Mouse (Mus musculus): ENCODE results near the gene Pip4k2a. TPM values are rescaled to one million over a fixed set of nuclear protein-coding genes. Genes with fewer than 3 reads are reported as not detected.
A peak's percentile ranks its signal among the peaks of the same experiment; 100 is the strongest.
"Not testable (repeated sequence)": the region's sequence is repeated elsewhere in the genome, so short reads cannot be mapped to it uniquely, and the experiment has no call there.

Gene Pip4k2a
- polyA plus RNA-seq (2015; fragmentation: Nextera tagmentation; extraction: Ambion mirVana) = 5.8 and 6.6 TPM in 2 replicates

DNA sequence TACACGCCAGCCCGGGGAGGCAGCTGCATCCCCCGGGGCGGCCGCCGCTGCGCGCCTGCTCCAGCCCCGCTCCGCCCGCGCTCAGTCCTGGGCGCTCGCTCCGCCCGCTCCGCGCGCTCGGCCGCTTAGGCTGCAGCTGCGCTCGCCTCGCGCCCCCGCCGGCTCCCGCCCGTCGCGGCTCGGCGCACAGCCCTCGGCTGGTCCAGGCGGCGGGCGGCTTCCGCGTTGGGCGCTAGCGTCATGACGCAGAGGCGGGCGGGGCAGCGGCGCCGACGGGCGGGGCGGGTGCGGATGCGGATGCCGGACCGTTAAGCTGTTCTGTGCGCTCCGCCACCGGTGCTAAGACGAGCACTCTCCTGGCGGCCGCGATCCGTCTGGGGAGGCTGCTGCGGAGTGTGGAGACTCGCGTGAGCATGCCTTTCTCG is at the start of gene Pip4k2a, which contains the start of gene 4930426L09Rik:
TSS of gene Pip4k2a (minus strand) at position 73 of the 425 bp plus-strand sequence.
TSS of gene 4930426L09Rik (plus strand) at position 290 of the 425 bp plus-strand sequence.
- no peaks in the 10 kb centered on the region for H3K36me3 ChIP-seq
- peak within 1 kb of the TSS; percentile 91 for H3K9ac ChIP-seq
- no peaks in the 10 kb centered on the region for H3K9me3 ChIP-seq
- H3K4me1 ChIP-seq = peaks cover 32% of the 10 kb centered on the region
- under 1% methylated on average over 45 of the region's 66 CpGs for WGBS
- H3K27me3 ChIP-seq (replicated peaks) = no peaks in the 10 kb centered on the region; the same call in 1 of the 2 replicates
- peak; percentile 95 for ATAC-seq (ENCODE audit: extremely low read depth, insufficient number of reproducible peaks, low FRiP score, low TSS enrichment)
- peak within 1 kb of the TSS; percentile 94 for H3K4me3 ChIP-seq
- peak within 1 kb of the TSS; percentile 96 for H3K4me2 ChIP-seq
- peak within 1 kb of the TSS; percentile 94 for H3K27ac ChIP-seq (replicated peaks)

DNA sequence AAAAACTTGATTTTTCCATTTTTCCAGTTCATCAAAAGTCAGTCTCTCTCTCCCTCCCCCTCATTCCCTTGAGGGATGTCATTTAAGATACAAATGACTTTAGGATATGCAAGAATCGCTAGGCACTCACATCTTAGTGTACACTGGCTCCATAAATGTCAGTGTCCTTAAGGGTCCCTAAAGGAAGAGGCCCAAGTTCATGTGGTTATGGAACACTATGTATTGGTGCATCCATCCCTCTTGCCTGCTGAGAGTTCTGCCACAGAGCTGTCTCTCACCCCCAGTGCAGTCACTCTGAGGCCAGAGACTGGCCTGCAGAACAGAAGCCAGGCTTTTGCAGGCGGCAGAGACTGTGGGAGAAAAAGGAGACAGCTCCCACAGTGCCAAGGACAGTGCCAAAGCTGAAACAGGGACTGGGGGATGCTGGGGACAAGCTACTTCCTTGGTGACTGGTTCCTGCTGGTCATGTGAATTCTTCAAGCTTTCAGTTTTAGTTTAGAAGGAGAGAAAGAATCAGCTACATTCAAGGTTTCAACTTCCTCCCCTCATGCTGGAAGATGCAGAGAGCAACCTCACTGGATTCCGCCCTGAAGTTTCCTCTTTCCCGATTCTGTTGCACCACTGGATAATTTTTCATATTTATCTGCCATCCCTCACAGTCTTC is 40.1 kb upstream of the Pip4k2a start:
- no peaks in the 10 kb centered on the region for H3K36me3 ChIP-seq
- H3K4me3 ChIP-seq = no peak overlapping the region
- H3K9me3 ChIP-seq = no peaks in the 10 kb centered on the region
- peak overlapping the region; percentile 21; the same call in 1 of the 2 replicates for H3K27ac ChIP-seq (replicated peaks)
- WGBS = 59% methylated on average over 4 of the region's 4 CpGs
- ATAC-seq (ENCODE audit: extremely low read depth, insufficient number of reproducible peaks, low FRiP score, low TSS enrichment) = no peak
- H3K9ac ChIP-seq = no peak overlapping the region
- no peak overlapping the region for H3K4me2 ChIP-seq
- no peaks in the 10 kb centered on the region for H3K27me3 ChIP-seq (replicated peaks)
- peaks cover 13% of the 10 kb centered on the region for H3K4me1 ChIP-seq

DNA sequence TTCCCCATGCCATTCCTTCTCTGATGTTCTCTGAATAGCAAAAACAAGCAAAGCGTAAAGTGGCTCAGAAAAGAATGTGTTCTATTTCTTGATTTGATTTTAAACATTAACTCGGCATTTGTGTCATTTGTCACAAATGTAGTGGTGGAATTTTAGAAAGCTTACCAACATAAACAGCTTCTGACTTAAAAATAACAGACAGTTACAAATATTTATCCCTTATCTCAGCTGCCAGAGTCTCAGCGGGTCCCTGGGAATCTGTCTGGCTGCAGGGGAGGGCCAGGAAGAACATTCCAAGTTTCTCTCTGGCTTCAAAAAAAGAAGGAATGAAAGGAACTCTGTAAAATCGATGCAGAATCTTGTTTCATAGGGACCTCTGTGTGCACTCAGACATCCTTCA is 39.5 kb upstream of the Pip4k2a start:
- Histone ChIP-seq H3K27ac (replicated peaks) (no peak overlapping the region), H3K36me3 (no peaks in the 10 kb centered on the region), H3K9ac (no peak overlapping the region), H3K4me2 (no peak overlapping the region), H3K27me3 (replicated peaks) (no peaks in the 10 kb centered on the region), H3K4me3 (no peak overlapping the region), H3K4me1 (peaks cover 13% of the 10 kb centered on the region), H3K9me3 (no peaks in the 10 kb centered on the region)
- WGBS = 30% methylated on average over 4 of the region's 4 CpGs
- no peak for ATAC-seq (ENCODE audit: extremely low read depth, insufficient number of reproducible peaks, low FRiP score, low TSS enrichment)

DNA sequence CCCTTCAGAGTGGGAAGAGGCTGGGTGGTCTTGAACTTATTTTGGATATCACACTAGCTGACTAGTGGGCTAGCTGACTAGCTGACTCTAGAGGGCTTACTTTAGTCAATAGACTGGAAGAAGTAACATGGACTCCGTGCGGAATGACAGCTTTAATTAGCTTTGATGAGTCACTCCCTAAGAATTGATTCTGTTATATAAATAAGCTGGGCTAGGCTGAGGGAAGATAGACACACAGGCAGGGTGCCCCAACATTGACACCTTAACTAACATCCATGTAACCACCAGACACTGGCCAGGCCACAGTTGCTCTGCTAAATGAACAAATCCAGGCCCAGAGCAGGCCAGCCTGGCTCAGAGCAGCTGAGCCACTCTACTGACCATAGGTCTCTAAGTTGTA is 26.9 kb upstream of the Pip4k2a start:
- H3K9ac ChIP-seq = no peak overlapping the region
- H3K36me3 ChIP-seq = no peaks in the 10 kb centered on the region
- peaks cover 23% of the 10 kb centered on the region for H3K4me1 ChIP-seq
- H3K4me2 ChIP-seq = no peak overlapping the region
- no peak for ATAC-seq (ENCODE audit: extremely low read depth, insufficient number of reproducible peaks, low FRiP score, low TSS enrichment)
- no peak overlapping the region for H3K4me3 ChIP-seq
- no peaks in the 10 kb centered on the region for H3K27me3 ChIP-seq (replicated peaks)
- no peaks in the 10 kb centered on the region for H3K9me3 ChIP-seq
- H3K27ac ChIP-seq (replicated peaks) = 0 out of 2 replicates have a peak overlapping the region, but pooled peaks have one; percentile 39
- 44% methylated on average over 2 of the region's 2 CpGs for WGBS

DNA sequence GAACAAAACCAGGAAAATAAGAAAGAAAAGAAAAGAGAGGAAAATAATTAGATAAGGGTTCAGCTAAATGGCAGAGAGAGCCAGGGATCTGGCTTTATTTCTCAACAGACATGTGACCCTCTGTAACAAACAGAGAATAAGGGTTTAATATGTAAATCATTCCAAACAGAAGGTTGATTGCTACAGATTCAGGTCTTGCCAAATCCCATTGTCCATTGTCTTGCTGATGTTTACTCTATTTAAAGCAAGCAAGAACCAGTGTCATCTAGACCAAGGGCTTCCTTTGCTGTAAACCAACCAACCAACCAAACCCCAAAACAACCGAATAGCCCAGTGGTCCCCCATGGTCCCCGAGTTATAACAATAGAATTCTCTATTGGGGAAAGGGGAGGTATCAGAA is 20.1 kb upstream of the Pip4k2a start:
- Histone ChIP-seq H3K36me3 (no peaks in the 10 kb centered on the region), H3K4me1 (peaks cover 18% of the 10 kb centered on the region), H3K27me3 (replicated peaks) (no peaks in the 10 kb centered on the region), H3K4me3 (no peak overlapping the region), H3K4me2 (no peak overlapping the region), H3K9me3 (no peaks in the 10 kb centered on the region), H3K9ac (no peak overlapping the region), H3K27ac (replicated peaks) (no peak overlapping the region)
- ATAC-seq (ENCODE audit: extremely low read depth, insufficient number of reproducible peaks, low FRiP score, low TSS enrichment) = no peak
- 64% methylated on average over 2 of the region's 2 CpGs for WGBS

DNA sequence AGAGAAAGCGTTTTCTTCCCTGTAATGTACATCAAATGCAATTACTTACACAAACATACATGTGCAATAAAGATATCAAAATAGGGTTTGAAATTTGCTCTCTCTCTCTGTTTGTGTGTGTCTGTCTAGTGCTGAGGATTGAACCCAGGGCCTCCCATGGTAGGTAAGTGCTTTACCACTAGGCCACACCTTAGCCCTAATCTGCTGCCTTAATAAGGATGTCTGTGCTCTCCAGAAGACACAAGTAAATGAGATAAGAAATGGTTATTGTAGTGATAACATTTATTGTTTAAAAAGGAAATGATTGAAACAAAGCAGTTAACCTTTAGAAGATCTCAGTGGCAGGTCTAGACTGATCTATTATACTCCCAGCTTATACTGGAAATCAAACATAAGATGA is 18.9 kb upstream of the Pip4k2a start:
- H3K27me3 ChIP-seq (replicated peaks) = no peaks in the 10 kb centered on the region
- H3K9me3 ChIP-seq = no peaks in the 10 kb centered on the region
- H3K36me3 ChIP-seq = no peaks in the 10 kb centered on the region
- no peak overlapping the region for H3K9ac ChIP-seq
- 74% methylated on average over 1 of the region's 1 CpGs for WGBS
- no peak overlapping the region for H3K27ac ChIP-seq (replicated peaks)
- H3K4me2 ChIP-seq = no peak overlapping the region
- H3K4me1 ChIP-seq = peaks cover 10% of the 10 kb centered on the region
- ATAC-seq (ENCODE audit: extremely low read depth, insufficient number of reproducible peaks, low FRiP score, low TSS enrichment) = no peak
- no peak overlapping the region for H3K4me3 ChIP-seq

DNA sequence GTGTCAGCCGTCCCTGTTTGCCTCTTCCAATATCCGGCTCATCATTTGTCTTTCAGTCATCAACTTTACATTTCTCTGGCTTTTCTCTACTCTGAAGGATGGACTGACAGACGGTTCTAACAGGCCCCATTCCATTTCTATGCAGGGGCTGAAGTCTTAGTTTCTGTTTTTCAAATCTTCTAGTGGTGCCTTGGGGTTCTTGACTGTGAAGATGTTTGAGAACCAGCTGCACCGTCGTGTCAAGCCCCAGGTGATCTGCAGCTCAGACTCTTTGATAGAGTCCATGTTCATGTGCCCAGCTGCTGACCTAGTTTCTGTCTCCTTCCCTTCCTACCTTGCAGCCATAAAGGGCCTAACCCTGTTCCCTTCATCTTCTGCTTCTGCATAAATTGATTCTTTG is 18.4 kb upstream of the Pip4k2a start:
- no peak overlapping the region for H3K27ac ChIP-seq (replicated peaks)
- 80% methylated on average over 5 of the region's 5 CpGs for WGBS
- peaks cover 5% of the 10 kb centered on the region for H3K4me1 ChIP-seq
- H3K4me3 ChIP-seq = no peak overlapping the region
- H3K4me2 ChIP-seq = no peak overlapping the region
- no peak for ATAC-seq (ENCODE audit: extremely low read depth, insufficient number of reproducible peaks, low FRiP score, low TSS enrichment)
- no peak overlapping the region for H3K9ac ChIP-seq
- H3K27me3 ChIP-seq (replicated peaks) = no peaks in the 10 kb centered on the region
- H3K9me3 ChIP-seq = no peaks in the 10 kb centered on the region
- H3K36me3 ChIP-seq = no peaks in the 10 kb centered on the region

DNA sequence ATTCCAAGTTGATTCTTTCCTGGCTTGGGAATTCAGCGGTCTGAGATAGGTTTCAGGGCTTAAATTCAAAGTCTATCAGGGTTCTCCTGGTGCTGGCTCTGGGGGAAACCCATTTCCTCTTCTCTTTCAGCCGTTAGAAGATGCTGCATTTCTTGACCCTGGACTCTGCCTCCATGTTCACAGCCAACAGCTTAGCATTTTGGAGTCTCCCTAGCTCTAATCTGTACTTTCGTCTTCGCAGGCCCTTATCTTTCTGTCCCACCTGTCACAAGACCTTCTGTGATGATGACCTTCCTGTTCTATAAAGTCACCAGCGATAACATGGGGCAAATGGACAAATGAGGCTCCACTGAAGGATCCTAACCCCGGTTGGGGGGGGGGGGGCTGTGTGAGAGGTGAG is 13.5 kb upstream of the Pip4k2a start:
- H3K36me3 ChIP-seq = no peaks in the 10 kb centered on the region
- no peaks in the 10 kb centered on the region for H3K9me3 ChIP-seq
- H3K4me2 ChIP-seq = no peak overlapping the region
- peak; percentile 66 for ATAC-seq (ENCODE audit: extremely low read depth, insufficient number of reproducible peaks, low FRiP score, low TSS enrichment)
- H3K27me3 ChIP-seq (replicated peaks) = no peaks in the 10 kb centered on the region
- no peak overlapping the region for H3K27ac ChIP-seq (replicated peaks)
- no peak overlapping the region for H3K4me3 ChIP-seq
- 53% methylated on average over 6 of the region's 6 CpGs for whole genome bisulfite sequencing
- no peak overlapping the region for H3K9ac ChIP-seq
- H3K4me1 ChIP-seq = no peaks in the 10 kb centered on the region

DNA sequence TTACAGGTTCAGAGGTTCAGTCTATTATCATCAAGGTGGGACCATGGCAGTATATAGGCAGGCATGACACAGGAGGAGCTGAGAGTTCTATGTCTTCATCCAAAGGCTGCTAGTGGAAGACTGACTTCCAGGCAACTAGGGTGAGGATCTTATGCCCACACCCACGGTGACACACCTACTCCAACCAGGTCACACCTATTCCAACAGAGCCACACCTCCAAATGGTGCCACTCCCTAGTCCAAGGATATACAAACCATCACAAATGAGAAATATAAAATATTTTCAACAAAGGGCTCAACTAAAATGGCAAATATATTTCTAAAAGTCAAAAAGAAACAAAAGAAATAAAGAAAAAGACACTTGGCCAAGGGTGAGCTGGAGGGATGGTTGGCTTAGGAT is 12.6 kb upstream of the Pip4k2a start:
- not testable (repeated sequence) for ATAC-seq (ENCODE audit: extremely low read depth, insufficient number of reproducible peaks, low FRiP score, low TSS enrichment); H3K27ac ChIP-seq (replicated peaks); H3K9me3 ChIP-seq; H3K4me2 ChIP-seq; H3K9ac ChIP-seq; H3K4me1 ChIP-seq; H3K27me3 ChIP-seq (replicated peaks); H3K36me3 ChIP-seq; H3K4me3 ChIP-seq
- 60% methylated on average over 1 of the region's 1 CpGs for WGBS

DNA sequence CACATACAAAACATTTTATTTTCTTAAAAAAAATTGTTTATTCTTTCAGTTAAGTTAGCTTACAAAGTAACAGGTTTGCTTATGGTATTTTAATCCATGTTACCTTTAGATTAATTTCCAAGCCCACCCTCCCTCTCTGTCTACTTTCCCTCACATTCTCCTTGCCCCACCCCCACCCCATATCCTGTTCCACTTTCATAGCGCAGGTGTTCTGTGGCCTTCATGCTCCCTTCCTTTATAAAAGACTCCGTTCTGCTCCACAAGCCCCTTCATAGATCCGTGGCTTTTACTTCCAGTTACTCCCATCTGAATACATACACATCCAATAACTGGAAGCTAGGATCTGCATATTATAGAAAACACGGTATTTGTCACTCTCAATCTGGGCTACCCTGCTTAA is 9.7 kb upstream of the Pip4k2a start:
- H3K9me3 ChIP-seq = no peaks in the 10 kb centered on the region
- H3K36me3 ChIP-seq = no peaks in the 10 kb centered on the region
- H3K9ac ChIP-seq = no peak overlapping the region
- no peaks in the 10 kb centered on the region for H3K4me1 ChIP-seq
- ATAC-seq (ENCODE audit: extremely low read depth, insufficient number of reproducible peaks, low FRiP score, low TSS enrichment) = no peak
- H3K27me3 ChIP-seq (replicated peaks) = no peaks in the 10 kb centered on the region
- H3K4me3 ChIP-seq = no peak overlapping the region
- WGBS = 79% methylated on average over 4 of the region's 4 CpGs
- no peak overlapping the region for H3K4me2 ChIP-seq
- H3K27ac ChIP-seq (replicated peaks) = no peak overlapping the region

DNA sequence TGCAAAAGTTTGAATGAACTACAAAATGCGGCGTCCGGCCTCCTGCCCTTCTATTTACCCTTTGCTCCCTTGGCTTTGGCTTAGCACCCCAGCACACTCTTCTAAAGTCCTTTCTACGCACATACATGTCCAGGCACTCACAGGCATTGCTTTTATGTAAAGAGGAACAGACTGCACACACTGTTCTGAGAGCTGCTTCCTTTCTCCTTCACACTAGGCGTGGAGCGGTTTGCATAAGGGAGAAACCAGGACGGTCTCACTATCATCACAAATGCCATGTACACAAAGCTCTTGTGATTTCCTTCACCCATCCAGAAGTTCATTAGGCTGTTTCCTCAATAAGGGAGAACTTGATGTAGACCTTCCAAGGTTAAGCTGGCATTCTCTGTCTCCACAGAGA is 8.2 kb upstream of the Pip4k2a start:
- H3K4me1 ChIP-seq = no peaks in the 10 kb centered on the region
- 91% methylated on average over 7 of the region's 7 CpGs for WGBS
- H3K9me3 ChIP-seq = no peaks in the 10 kb centered on the region
- no peak overlapping the region for H3K27ac ChIP-seq (replicated peaks)
- H3K9ac ChIP-seq = no peak overlapping the region
- no peaks in the 10 kb centered on the region for H3K36me3 ChIP-seq
- no peaks in the 10 kb centered on the region for H3K27me3 ChIP-seq (replicated peaks)
- H3K4me2 ChIP-seq = no peak overlapping the region
- no peak overlapping the region for H3K4me3 ChIP-seq
- no peak for ATAC-seq (ENCODE audit: extremely low read depth, insufficient number of reproducible peaks, low FRiP score, low TSS enrichment)

DNA sequence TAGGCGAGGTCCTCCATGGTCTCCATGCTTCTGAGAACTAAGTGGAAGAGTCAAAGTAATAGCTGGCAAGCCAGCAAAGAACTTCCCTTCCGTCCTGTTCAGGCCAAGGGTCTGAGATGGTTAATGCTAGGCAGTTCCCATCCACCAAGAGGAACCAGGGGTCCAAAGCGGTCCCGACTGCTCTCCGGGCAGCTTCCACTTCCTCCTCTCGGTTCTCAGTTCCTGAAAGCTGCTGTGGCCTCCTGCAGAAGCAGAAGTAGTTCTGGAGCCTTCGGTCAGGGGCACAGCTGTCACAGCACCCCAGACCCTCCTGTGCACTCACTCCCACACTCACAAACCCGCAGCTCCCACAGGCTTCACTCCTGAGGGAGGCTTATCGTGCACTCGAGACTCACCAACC is 6.9 kb upstream of the Pip4k2a start:
- H3K4me1 ChIP-seq = no peaks in the 10 kb centered on the region
- no peak for ATAC-seq (ENCODE audit: extremely low read depth, insufficient number of reproducible peaks, low FRiP score, low TSS enrichment)
- no peak overlapping the region for H3K27ac ChIP-seq (replicated peaks)
- WGBS = 58% methylated on average over 10 of the region's 10 CpGs
- no peak overlapping the region for H3K9ac ChIP-seq
- H3K36me3 ChIP-seq = no peaks in the 10 kb centered on the region
- H3K4me2 ChIP-seq = no peak overlapping the region
- no peak overlapping the region for H3K4me3 ChIP-seq
- H3K27me3 ChIP-seq (replicated peaks) = no peaks in the 10 kb centered on the region
- no peaks in the 10 kb centered on the region for H3K9me3 ChIP-seq

Measured in heart, embryonic 13.5 days (tissue).